Mouse (Mus musculus): ENCODE measurements around the gene Olfr1177-ps.

The Olfr1177-ps gene

DNA sequence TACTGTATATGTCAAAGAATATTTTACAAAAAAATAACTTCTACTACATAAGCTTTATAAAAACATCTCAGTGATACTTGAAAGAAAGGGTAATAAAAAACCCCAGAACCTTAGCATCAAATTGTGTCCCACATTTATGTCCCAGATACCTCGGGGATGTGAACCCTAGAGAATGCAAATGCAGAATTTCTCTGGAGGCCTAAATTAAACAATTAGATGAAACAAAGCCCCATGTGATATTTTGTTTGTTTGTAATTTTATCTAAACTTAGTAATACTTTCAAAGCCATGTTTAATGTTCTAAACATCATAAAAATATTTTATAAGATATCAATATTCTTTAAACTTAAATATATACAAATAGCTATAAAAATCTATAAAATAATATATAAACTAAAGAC, at the start of gene Olfr1177-ps:
Gene Olfr1177-ps, minus strand, starts transcription at position 101 of the 400 bp plus-strand sequence.
- no peak for TF ChIP-seq GATA4 (IDR thresholded peaks at IDR 0.05; ENCODE audit: insufficient replicate concordance, low read length)

- TF ChIP-seq GATA4 (IDR thresholded peaks at IDR 0.05; ENCODE audit: insufficient replicate concordance, low read length), result no peak
These were observed 40.5 kb upstream of the Olfr1177-ps start, which contains the start of gene Olfr1178 for GRCm38 (mm10) chr2:88386762-88387161. Gene Olfr1178 (plus strand): TSS chr2:88387062.

- no peak for TF ChIP-seq GATA4 (IDR thresholded peaks at IDR 0.05; ENCODE audit: insufficient replicate concordance, low read length)
These were observed 10.0 kb upstream of the Olfr1177-ps start for GRCm38 (mm10) chr2:88356304-88356703.

DNA sequence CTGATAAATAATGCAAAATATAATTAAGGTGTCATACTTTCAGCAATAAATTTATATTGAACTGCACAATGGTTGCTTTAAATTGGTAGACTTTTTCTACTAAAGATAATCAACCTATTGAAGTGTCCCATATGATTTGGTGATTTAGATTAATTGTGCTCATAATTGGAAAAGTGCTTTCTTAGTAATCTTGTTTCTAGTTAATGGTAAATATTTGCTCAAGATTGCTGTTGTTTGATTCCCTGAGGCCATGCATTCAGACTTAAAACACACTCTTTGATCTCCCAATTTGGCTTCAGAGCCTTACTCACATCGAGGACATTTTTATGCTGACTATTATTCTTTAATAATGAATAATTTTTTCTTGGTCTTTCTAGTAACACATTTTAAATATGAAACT, 9.9 kb downstream of the Olfr1177-ps start, which contains the start of gene Olfr1176:
Gene Olfr1176, plus strand, starts transcription at position 301 of the 400 bp plus-strand sequence.
- TF ChIP-seq GATA4 (IDR thresholded peaks at IDR 0.05; ENCODE audit: insufficient replicate concordance, low read length), result no peak

DNA sequence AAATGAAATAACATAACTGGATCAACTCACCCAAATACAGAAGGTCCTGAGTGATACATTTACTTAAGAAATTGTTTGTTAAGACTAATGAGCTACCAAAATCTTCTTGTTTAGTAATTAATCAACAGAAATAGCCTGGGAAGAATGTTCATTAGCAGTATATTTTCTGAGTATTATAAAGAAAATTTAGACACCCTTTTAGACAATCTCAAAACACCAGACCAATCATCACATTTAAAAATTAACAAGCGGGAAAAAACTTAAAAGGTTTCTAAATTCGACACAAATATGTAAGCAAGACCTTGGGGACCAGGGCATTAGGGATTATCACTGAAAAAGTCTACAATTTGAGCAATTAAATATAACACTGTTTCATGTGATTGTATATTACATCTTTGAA, 19.2 kb downstream of the Olfr1177-ps start, which contains the start of gene Olfr1175-ps:
Gene Olfr1175-ps, minus strand, starts transcription at position 101 of the 400 bp plus-strand sequence.
- no peak for TF ChIP-seq GATA4 (IDR thresholded peaks at IDR 0.05; ENCODE audit: insufficient replicate concordance, low read length)

GRCm38 (mm10) chr2:88315035-88315434, 31.3 kb downstream of the Olfr1177-ps start, which contains the start of gene Olfr1174-ps:
Gene Olfr1174-ps (minus strand): TSS chr2:88315135.
- TF ChIP-seq GATA4 (IDR thresholded peaks at IDR 0.05; ENCODE audit: insufficient replicate concordance, low read length), result no peak
